Mouse (Mus musculus): Measurements from ENCODE around the gene Hyal3.
"Not testable (repeated sequence)": the region's sequence is repeated elsewhere in the genome, so short reads cannot be mapped to it uniquely, and the experiment has no call there.

Gene Hyal3

GRCm38 (mm10) chr9:107571534-107572326 is 8.9 kb upstream of the Hyal3 start:
- no peak for DNase-seq (ENCODE audit: low spot score)

DNA sequence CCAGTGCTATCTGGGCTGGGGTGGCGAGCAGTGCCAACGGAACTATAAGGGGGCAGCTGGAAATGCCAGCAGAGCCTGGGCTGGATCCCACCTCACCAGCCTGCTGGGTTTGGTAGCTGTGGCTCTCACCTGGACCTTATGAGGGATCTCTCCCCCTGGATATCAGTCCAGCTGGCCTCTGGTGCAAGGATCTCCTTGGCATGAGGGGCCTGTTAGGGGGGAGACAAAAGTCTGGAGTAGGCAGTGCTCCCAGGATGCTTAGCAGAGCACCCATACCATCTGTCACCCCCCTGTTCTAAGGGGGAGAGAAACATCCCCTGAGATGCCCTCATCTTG is 8.3 kb upstream of the Hyal3 start:
- DNase-seq (ENCODE audit: low spot score) = no peak

- DNase-seq (ENCODE audit: low spot score) = not testable (repeated sequence)
Measured at GRCm38 (mm10) chr9:107573774-107574173, 6.8 kb upstream of the Hyal3 start.

DNA sequence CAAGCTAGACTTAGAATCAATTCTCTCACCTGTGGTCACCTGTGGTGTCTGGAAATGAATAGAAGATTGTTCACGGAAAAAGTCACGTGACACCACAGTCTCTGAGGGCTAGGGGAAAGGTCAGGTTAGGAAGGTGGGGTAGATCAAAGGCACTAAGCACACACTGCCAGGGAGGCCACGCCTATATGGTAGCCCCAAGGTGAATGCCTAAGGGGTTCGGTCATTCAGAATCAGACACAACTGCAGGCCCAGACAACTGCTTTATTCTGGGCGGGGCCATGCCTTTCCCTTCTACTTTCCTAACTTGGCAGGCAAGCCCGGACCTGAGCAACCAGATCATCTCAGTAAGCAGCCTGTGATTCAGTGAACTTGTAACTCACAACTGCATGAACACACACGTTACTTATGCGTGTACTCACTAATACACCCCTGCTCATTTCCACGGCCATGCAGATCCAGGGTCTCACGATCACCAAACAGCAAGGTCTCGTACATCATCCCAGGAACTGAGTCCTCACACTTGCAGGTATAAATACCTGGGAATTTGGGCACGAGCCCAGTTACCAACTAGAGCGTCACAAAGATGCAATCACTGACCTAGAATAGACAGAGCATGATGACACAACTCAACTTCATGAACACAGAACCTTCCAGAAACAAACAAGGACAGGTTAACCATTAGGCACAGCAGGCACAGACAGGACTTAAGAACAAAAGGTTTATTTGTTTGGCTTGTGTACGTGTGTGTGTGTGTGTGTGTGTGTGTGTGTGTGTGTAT is 4.8 kb upstream of the Hyal3 start:
- DNase-seq (ENCODE audit: low spot score) = no peak

GRCm38 (mm10) chr9:107576357-107577107 is 4.1 kb upstream of the Hyal3 start, which contains the start of gene Hyal1:
Gene Hyal1 (plus strand): TSS chr9:107576927.
- peak; percentile 64 for DNase-seq (ENCODE audit: low spot score)

GRCm38 (mm10) chr9:107577871-107578270 is 2.7 kb upstream of the Hyal3 start:
- DNase-seq (ENCODE audit: low spot score) = no peak

GRCm38 (mm10) chr9:107578587-107578986 is 2.0 kb upstream of the Hyal3 start, which contains the start of gene Naa80:
Gene Naa80 (plus strand): TSS chr9:107578887.
- DNase-seq (ENCODE audit: low spot score) = no peak

DNA sequence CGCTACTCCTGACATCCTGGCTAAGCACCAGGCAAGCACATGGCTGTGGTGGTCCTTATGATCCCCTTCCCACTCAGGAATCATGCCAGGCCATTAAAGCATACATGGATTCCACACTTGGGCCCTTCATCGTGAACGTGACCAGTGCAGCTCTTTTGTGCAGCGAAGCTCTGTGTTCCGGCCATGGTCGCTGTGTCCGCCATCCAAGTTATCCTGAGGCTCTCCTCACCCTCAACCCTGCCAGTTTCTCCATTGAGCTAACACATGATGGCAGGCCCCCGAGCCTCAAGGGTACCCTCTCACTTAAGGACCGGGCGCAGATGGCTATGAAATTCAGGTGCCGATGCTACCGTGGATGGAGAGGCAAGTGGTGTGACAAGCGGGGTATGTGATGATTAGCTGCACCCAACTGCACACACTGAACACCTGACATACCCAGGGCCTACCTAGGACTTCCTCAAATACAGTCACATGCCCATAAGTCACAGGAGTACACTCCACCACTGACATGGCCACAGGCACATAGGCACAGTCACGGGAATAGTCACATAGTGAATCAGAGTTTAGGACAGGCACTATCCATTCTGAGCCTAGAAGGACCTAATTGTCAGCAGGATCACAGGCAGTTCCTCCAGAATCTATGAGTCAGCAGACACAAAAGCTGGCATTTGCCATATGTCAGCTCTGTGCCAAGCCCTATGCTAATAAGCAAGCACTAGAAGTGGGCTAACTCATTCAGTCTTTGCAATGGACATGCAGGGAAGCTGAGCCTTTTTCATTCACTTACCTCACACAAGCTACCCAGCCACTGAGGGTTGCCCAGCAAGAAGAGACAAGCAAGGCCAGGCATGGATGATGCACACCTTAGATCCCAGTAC is 1.4 kb upstream of the Hyal3 start:
- DNase-seq (ENCODE audit: low spot score) = no peak

GRCm38 (mm10) chr9:107581584-107581983 is 966 bp downstream of the Hyal3 start:
- DNase-seq (ENCODE audit: low spot score) = no peak

GRCm38 (mm10) chr9:107582509-107583062 is 2.0 kb downstream of the Hyal3 start:
- no peak for DNase-seq (ENCODE audit: low spot score)

DNA sequence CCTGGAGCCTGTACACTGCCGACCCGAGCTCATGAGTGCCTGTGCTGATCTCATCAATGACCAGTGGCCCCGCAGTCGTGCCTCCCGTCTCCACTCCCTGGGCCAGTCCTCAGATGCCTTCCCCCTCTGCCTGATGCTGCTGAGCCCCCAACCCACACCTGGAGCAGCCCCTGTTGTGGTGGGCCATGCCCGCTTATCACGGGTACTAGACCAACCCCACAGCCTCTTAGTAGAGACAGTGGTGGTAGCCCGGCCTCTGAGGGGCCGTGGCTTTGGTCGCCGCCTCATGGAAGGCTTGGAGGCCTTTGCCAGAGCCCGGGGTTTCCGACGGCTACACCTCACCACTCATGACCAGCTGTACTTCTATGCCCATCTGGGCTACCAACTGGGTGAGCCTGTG is 2.6 kb downstream of the Hyal3 start:
- DNase-seq (ENCODE audit: low spot score) = no peak

DNA sequence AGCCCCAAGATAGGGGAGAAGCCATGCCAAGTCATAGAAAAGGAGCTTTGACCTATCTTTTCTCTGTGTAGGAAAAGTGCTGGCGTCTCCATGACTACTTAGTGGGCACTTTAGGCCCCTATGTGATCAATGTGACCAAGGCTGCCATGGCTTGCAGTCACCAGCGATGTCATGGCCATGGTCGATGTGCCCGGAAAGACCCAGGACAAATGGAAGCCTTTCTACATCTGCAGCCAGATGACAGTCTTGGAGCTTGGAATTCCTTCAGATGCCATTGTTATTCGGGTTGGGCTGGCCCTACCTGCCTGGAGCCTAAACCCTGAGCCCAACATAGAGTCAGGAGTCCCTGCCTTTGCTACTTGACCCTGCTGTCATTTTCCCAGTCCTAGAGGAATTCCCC is 5.9 kb downstream of the Hyal3 start:
- no peak for DNase-seq (ENCODE audit: low spot score)

DNA sequence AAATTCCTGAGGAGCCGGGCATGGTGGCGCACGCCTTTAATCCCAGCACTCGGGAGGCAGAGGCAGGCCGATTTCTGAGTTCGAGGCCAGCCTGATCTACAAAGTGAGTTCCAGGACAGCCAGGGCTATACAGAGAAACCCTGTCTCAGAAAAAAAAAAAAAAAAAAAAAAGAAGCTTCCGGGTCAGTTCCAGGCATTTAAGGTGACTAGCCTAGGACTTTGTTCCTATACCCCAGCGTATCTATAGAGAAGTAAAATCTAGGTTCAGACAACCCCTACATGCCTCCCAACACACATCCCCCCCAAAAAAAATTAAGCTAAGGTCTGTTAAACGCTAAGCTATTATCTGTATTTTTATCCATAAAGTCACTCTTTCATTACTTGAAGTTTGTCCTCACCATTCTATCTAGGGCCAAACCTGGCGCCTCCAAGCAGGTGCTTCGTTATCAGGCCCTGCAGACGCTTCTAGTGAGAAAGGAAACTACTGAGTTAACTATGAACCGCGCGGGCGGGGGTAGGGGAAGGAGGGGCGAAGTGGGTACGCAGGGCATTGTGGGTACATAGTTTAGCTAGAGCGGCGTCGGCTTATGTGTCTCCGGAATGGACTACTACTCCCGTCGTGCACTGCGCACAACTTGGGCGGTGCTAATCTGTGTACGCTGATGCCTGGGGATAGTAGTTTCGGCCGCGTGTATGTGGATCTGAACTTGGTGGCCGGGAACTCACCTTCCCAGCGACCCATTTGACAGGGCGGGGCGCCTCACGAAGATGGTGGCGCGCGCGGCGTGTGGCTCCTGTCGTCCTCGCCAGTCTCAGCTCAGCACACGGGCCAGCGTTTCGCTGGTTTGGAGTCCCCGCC is 6.6 kb downstream of the Hyal3 start, which contains the start of gene Ifrd2:
Gene Ifrd2, plus strand, starts transcription at position 669 of the 859 bp plus-strand sequence.
- DNase-seq (ENCODE audit: low spot score) = peak; percentile 92

DNA sequence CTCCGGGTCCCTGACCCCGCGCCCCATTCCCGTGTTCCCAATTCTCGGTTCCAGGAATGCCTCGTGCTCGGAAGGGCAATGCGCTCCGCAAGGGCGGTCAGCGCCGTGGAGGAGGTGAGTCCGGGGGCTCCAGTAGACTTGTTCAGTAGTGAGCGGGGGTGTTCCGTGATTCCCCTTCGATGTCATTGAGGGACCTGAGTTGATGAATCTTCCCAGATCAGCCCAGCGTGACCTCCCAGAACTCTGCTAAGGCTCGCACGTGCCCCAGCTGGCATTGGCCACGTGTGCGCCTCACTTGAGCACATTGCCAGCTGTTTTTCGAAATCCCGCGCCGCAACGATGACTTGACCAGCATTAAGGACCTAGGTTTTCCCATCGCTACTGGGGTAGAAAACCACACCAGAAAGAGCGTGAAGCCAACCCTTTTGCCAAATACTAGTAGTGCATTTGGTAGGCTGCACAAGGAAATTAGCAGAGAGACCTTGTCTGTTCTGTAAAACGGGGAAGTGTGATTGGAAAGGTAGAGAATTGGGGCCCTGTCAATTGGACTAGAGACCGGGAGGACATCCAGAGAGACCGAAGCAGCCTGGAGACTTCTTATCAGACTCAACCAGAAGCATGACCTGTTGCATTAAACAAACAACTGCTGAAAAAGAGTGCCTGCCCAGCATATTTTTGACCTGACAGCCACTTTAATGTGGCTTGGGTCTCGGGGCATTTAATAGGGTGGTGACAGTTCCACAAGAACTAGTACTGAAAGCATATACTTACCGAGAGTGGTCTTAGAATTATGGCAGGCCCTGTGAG is 7.4 kb downstream of the Hyal3 start:
- no peak for DNase-seq (ENCODE audit: low spot score)

GRCm38 (mm10) chr9:107590058-107590772 is 9.6 kb downstream of the Hyal3 start:
- peak; percentile 68 for DNase-seq (ENCODE audit: low spot score)

- no peak for DNase-seq (ENCODE audit: low spot score)
Measured at GRCm38 (mm10) chr9:107590773-107591060, 10.1 kb downstream of the Hyal3 start.

DNA sequence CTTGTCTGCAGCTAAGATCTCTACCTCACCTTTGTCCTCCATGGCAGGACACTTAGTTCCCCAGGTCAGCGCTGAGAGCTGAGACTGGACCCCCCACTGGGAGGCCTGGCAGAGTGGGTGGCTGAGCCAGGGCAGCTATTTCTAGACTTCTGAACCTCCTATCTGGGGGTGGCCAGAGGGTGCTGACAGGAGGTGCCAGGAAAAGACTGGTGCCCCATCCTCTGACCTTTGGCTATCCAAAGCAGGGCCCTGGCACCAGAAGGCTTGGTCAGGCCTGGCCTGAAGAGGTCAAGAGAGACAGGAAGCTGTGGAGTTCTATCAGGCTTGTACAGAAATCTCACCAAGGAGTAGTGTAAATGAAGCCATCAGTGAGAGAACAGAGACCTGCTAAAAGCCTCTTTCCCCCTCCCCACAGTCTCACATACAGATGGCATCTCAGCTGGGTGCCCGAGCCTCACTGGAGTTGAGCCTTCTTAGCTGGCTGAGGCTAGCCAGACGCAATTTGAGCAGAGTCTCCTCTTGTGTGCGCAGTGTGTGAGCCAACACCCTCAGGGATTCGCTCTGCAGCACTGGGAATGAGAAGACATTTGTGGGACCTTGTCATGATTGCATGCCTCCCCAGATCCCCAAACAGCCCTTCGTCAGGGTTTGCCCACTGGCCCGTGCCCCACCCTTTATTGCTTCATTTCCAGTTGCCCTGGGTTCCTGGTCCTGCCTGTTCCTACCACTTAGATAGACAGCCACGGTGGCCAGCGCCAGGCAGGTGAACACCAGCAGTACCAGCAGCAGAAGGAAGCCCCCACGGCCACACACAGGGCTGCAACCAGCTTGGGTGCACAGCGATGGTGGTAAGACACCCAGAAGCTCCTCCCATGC is 12.7 kb downstream of the Hyal3 start:
- DNase-seq (ENCODE audit: low spot score) = no peak
